Mouse (Mus musculus): ENCODE data around the gene Pcyt1b. TPM values are rescaled to one million over a fixed set of nuclear protein-coding genes. Genes with fewer than 3 reads are reported as not detected.

Pcyt1b gene
- polyA plus RNA-seq, 1 experiment from 2014 or later, result 7.2 TPM

DNA sequence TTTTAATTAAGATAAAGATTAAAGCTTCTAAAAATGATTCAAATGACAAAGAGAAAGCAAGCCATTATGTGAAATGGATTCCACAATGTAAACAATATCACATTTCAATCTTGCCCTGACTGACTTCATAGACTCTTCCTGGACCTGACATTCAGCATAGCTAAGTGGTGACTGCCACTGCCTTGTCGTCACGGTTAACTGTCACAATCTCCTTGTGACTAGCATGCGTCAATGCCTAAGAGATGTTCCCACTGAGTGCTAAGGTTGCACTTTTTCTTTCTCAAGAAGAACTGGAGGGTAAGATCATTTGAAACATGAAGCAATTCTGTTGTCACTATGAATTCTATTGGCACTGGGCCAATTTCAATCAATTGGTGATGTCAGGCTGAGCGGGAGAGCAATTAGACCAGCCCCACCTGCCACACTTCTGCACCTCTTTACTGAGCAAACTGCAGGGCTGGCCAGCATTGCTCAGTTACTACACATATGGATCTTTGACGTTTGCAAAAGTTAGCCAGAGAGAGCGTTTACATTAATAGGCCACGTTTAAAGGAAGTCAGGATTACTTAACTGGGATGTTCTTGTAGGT lies 102.3 kb downstream of the Pcyt1b start:
- Histone ChIP-seq H3K4me3 (ENCODE audit: low read depth, low read length) (no peak overlapping the region), H3K36me3 (ENCODE audit: control insufficient read depth, insufficient read depth, low read length) (no peaks in the 10 kb centered on the region), H3K9ac (ENCODE audit: low read length) (no peak overlapping the region), H3K9me3 (ENCODE audit: control insufficient read depth, low read length) (no peaks in the 10 kb centered on the region), H3K4me2 (no peak overlapping the region), H3K27ac (ENCODE audit: low read depth, low read length) (no peak overlapping the region), H3K27me3 (ENCODE audit: control insufficient read depth, insufficient read depth, low read length) (no peaks in the 10 kb centered on the region), H3K4me1 (ENCODE audit: control insufficient read depth, insufficient read depth, low read length) (no peaks in the 10 kb centered on the region)
- ATAC-seq (ENCODE audit: low FRiP score) (no peak), DNase-seq (ENCODE audit: low spot score, missing footprints) (no peak)
- WGBS, result 80% methylated on average over 7 of the region's 7 CpGs

GRCm38 (mm10) chrX:93760770-93761169 lies 106.1 kb downstream of the Pcyt1b start:
- no peak for ATAC-seq (ENCODE audit: low FRiP score)
- Histone ChIP-seq H3K27ac (ENCODE audit: low read depth, low read length) (no peak overlapping the region), H3K36me3 (ENCODE audit: control insufficient read depth, insufficient read depth, low read length) (no peaks in the 10 kb centered on the region), H3K4me3 (ENCODE audit: low read depth, low read length) (no peak overlapping the region), H3K4me1 (ENCODE audit: control insufficient read depth, insufficient read depth, low read length) (no peaks in the 10 kb centered on the region), H3K9ac (ENCODE audit: low read length) (no peak overlapping the region), H3K9me3 (ENCODE audit: control insufficient read depth, low read length) (no peaks in the 10 kb centered on the region), H3K4me2 (no peak overlapping the region), H3K27me3 (ENCODE audit: control insufficient read depth, insufficient read depth, low read length) (no peaks in the 10 kb centered on the region)
- 83% methylated on average over 3 of the region's 3 CpGs for WGBS
- DNase-seq (ENCODE audit: low spot score, missing footprints), result no peak

DNA sequence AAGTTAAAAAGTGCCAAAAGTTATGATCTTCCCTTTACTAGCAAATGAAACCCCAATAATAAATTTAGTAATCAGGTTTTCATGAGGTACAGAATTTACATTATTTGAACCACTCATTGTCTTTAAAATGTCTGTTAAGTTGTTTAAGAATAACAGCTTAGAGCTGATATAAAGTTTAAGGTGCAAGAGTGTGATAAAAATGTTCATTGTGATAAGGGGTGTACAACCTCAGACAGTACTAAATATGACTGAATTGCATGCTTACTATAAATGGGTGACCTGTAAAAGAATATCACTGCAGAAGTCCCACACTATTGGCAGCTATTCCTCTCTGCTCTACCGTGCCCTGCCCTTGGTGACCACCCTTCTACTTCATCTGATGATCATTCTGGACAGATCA lies 134.9 kb downstream of the Pcyt1b start:
- no peaks in the 10 kb centered on the region for H3K4me1 ChIP-seq (ENCODE audit: control insufficient read depth, insufficient read depth, low read length)
- H3K36me3 ChIP-seq (ENCODE audit: control insufficient read depth, insufficient read depth, low read length), result no peaks in the 10 kb centered on the region
- ATAC-seq (ENCODE audit: low FRiP score), result no peak
- H3K27me3 ChIP-seq (ENCODE audit: control insufficient read depth, insufficient read depth, low read length), result no peaks in the 10 kb centered on the region
- H3K9ac ChIP-seq (ENCODE audit: low read length), result no peak overlapping the region
- WGBS, result 74% methylated on average over 1 of the region's 1 CpGs
- no peak overlapping the region for H3K4me2 ChIP-seq
- no peak overlapping the region for H3K27ac ChIP-seq (ENCODE audit: low read depth, low read length)
- DNase-seq (ENCODE audit: low spot score, missing footprints), result no peak
- no peaks in the 10 kb centered on the region for H3K9me3 ChIP-seq (ENCODE audit: control insufficient read depth, low read length)
- H3K4me3 ChIP-seq (ENCODE audit: low read depth, low read length), result no peak overlapping the region

DNA sequence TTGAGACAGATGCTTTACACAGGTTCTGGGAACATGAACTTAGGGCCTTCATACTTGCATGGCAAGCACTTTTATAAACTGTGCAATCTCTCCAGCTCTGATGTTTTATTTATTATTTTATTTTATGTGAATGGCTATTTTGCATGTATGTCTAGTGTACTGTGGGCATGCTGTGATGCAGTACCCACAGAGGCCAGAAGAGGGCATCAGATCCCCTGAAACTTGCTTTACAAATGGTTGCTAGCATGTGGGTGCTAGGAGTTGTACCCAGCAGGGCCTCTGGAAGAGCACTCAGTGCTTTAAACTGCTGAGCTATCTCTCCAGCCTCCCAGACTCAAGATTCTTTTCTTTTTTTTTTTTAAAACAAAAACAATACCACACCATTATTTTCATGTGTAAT lies 138.5 kb downstream of the Pcyt1b start:
- no peak overlapping the region for H3K9ac ChIP-seq (ENCODE audit: low read length)
- H3K27me3 ChIP-seq (ENCODE audit: control insufficient read depth, insufficient read depth, low read length), result no peaks in the 10 kb centered on the region
- no peak for ATAC-seq (ENCODE audit: low FRiP score)
- no peaks in the 10 kb centered on the region for H3K9me3 ChIP-seq (ENCODE audit: control insufficient read depth, low read length)
- H3K4me1 ChIP-seq (ENCODE audit: control insufficient read depth, insufficient read depth, low read length), result no peaks in the 10 kb centered on the region
- no peak overlapping the region for H3K27ac ChIP-seq (ENCODE audit: low read depth, low read length)
- no peak overlapping the region for H3K4me3 ChIP-seq (ENCODE audit: low read depth, low read length)
- DNase-seq (ENCODE audit: low spot score, missing footprints), result no peak
- H3K4me2 ChIP-seq, result no peak overlapping the region
- H3K36me3 ChIP-seq (ENCODE audit: control insufficient read depth, insufficient read depth, low read length), result no peaks in the 10 kb centered on the region

Other genes with a start within 250 kb of the Pcyt1b start
- gene Pola1, start 22.7 kb upstream of the Pcyt1b start, polyA plus RNA-seq (2014; fragmentation: Nextera tagmentation; extraction: Ambion mirVana), result 21.9 and 26.5 TPM in 2 replicates
- 58.8 and 59.7 TPM in 2 replicates for gene Pdk3, start 177.3 kb downstream of the Pcyt1b start, polyA plus RNA-seq (2014; fragmentation: Nextera tagmentation; extraction: Ambion mirVana)

All from midbrain, embryonic 11.5 days (tissue).